Mouse (Mus musculus): ENCODE data around the gene Nol12. TPM values are rescaled to one million over a fixed set of nuclear protein-coding genes. Genes with fewer than 3 reads are reported as not detected.

Gene Nol12
- polyA plus RNA-seq (2012), result 19.1 and 19.8 TPM in 2 replicates

DNA sequence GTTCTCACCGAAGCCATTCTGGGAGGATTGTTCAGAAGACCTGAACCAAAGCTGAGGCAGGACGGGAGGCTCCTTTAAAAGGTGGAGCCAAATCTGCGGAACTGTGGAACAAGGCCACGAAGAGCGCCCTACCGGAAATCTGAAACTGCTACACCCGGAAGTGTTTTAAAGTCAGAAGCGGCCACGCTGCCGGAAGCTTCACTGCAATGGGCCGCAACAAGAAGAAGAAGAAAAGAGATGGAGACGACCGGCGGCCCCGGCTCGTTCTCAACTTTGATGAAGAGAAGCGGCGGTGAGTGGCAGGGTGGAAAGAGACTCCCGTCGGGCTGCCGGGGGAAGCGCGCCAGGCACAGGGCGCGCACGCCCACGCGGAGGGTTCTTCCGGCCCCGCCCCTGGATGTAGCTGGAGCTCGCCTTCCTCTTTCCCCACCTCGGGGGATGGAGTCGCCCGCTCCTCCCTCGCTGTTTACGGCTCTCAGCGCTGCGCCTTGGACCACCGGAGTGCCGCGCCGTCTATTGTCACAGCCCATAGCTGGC, at the start of gene Nol12:
Gene Nol12 (plus strand): TSS at position 150 of the 537 bp plus-strand sequence.

GRCm38 (mm10) chr15:78899409-78899739, 35.4 kb upstream of the Nol12 start, which contains the start of gene Gm49510:
TSS of gene Gm49510 (plus strand) at chr15:78899667.

DNA sequence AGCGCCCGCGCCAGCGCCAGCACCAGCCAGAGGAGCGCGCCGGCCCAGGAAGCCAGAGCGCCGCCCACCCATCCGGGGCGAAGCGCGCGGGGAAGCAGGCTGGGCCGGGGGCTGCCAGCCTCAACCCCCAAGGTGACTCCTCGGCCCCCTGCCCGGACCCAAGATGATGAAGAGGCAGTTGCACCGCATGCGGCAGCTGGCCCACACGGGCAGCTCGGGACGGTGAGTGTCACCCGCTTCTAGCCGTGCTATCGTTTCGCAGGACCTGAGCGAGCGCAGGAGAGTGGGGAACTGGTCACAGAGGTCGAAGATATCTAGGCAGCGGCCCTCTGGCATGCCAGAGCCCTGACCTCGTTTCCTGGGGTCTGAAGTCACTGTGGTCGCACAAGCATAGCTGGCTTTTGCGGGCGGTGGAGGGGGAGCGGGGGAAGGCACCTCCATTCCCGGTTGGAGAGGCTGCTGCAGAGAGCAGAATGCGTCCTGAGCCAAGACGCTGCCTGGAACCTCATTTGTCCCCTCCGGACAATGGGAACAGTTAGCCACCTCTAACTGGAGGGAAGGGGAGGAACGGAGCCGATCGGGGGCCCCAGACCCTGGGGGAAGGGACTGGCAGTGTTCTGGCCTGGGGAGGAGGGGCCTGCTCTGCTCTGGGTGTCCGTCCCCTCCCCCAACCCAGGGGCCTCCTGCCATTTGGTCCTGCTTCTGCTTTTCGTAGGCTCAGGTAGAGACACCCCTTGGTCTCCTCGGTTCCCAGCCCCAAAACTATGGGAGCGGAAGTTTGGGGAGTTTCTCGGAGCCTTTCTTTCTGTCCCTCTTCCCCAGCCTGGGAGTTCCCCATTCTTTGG, 34.8 kb upstream of the Nol12 start, which contains the start of gene Sh3bp1:
Gene Sh3bp1 (plus strand): TSS at position 29 of the 845 bp plus-strand sequence.

GRCm38 (mm10) chr15:78913632-78914090, 21.1 kb upstream of the Nol12 start, which contains the start of gene Pdxp:
TSS of gene Pdxp (plus strand) at chr15:78913919.

DNA sequence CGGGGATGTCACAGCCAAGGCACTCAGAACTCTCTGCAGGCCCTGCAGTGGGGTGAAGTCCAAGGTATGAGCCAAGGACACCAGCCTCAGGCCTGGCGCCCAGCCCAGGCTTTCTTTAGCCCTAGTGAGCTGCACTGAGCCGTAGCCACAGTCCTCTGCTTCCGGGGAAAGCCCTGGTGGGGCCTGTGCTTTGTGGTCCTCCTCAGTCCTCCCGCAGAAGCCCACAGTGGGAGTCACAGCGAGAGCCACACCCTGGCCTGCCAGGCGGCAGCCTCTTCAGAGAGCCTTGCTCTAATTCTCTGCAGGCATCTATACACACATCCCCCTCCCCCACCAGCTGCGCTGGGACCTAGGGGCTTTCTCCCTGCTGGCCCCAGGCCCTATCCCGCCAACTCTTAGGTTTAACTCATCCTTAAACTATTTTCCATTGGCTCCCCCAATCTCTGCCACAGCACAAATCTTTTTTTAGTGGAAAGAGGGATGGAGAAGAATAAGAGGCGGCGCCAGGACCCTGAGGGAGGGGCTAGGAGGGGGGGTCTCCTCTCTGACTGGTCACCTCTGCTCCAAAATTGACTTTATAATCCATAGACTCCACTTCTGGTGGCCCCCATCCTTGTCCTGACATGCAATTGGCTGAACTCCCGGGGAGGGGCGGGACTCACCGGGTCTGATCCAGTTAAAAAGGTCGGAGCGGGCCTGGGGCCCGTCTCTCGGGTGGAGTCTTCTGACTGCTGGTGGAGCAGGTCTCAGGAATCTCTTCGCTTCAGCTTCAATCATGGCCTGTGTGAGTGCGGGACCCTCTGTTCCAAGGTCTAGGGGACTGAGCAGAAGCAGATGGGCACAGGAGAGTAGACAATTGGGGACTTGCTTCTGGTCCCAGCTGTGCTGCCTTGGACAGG, 8.5 kb upstream of the Nol12 start, which contains the start of gene Lgals1:
Gene Lgals1 (plus strand): TSS at position 705 of the 899 bp plus-strand sequence.

DNA sequence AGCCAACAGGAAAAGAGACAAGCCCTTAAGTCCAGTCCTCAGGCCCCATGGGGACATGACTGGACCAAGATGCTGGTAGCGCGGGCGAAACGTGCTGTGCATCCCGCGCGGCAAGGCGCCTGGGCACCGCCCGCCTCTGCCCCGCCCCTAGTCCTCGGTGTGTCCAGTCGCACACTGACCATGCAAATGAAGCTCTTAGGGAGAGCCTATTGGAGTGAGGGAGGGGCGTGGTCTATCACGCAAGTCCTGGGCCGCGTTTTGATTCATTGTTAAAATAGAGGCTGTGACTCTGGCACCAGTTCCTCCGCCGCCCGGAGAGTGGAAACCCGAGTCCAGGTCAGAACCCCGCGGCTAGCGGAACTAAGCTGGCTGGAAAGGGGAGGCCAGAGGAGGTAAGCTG, 12.9 kb downstream of the Nol12 start, which contains the start of gene Triobp:
Gene Triobp (plus strand): TSS at position 68 of the 400 bp plus-strand sequence.

Other genes with a start within 250 kb of the Nol12 start
- gene Elfn2, start 216.2 kb upstream of the Nol12 start, polyA plus RNA-seq (2012), result 0.25 and 0.34 TPM in 2 replicates
- gene Mfng, start 161.5 kb upstream of the Nol12 start, polyA plus RNA-seq (2012), result 63.8 and 73.5 TPM in 2 replicates
- gene Card10, start 131.9 kb upstream of the Nol12 start, polyA plus RNA-seq (2012), result 3.6 and 4.3 TPM in 2 replicates
- gene Cdc42ep1, start 92.3 kb upstream of the Nol12 start, polyA plus RNA-seq (2012), result 0.15 and 0.17 TPM in 2 replicates
- gene Lgals2, start 79.4 kb upstream of the Nol12 start, polyA plus RNA-seq (2012), result 0.30 TPM in 1 of 2 replicates, not detected in the other
- gene Gga1, start 57.7 kb upstream of the Nol12 start, polyA plus RNA-seq (2012), result 219 and 234 TPM in 2 replicates
- gene Gm49510, start 35.3 kb upstream of the Nol12 start, polyA plus RNA-seq (2012), result 5.5 and 6.5 TPM in 2 replicates
- gene Sh3bp1, start 35.2 kb upstream of the Nol12 start, polyA plus RNA-seq (2012), result 748 and 820 TPM in 2 replicates
- 16.3 and 17.7 TPM in 2 replicates for gene Pdxp, start 21.0 kb upstream of the Nol12 start, polyA plus RNA-seq (2012)
- 593 and 813 TPM in 2 replicates for gene Lgals1, start 8.2 kb upstream of the Nol12 start, polyA plus RNA-seq (2012)
- gene Triobp, start 12.8 kb downstream of the Nol12 start, polyA plus RNA-seq (2012), result 103 and 106 TPM in 2 replicates
- 73.7 and 99.6 TPM in 2 replicates for gene H1f0, start 93.5 kb downstream of the Nol12 start, polyA plus RNA-seq (2012)
- 3.5 and 4.6 TPM in 2 replicates for gene Galr3, start 107.0 kb downstream of the Nol12 start, polyA plus RNA-seq (2012)
- gene Ankrd54, start 128.0 kb downstream of the Nol12 start, polyA plus RNA-seq (2012), result 50.6 and 52.5 TPM in 2 replicates
- gene Eif3l, start 140.2 kb downstream of the Nol12 start, polyA plus RNA-seq (2012), result 26.5 TPM in 2 replicates
- gene Micall1, start 174.0 kb downstream of the Nol12 start, polyA plus RNA-seq (2012), result 31.7 and 33.5 TPM in 2 replicates
- gene Polr2f, start 206.1 kb downstream of the Nol12 start, polyA plus RNA-seq (2012), result 229 and 258 TPM in 2 replicates
- 0.46 and 0.53 TPM in 2 replicates for gene 1700088E04Rik, start 206.3 kb downstream of the Nol12 start, polyA plus RNA-seq (2012)
- gene Sox10, start 230.3 kb downstream of the Nol12 start, polyA plus RNA-seq (2012), result 0.08 TPM in 1 of 2 replicates, not detected in the other